Mouse (Mus musculus): Measurements from ENCODE around the gene 1700102P08Rik.

- TF ChIP-seq CTCF (IDR thresholded peaks at IDR 0.05; ENCODE audit: borderline replicate concordance, extremely low read depth, insufficient read depth, insufficient read length) (no peak), POLR2A (IDR thresholded peaks at IDR 0.05; ENCODE audit: borderline replicate concordance, extremely low read depth, insufficient read depth, insufficient read length, poor library complexity, severe bottlenecking) (no peak)
These were observed at the start of gene 1700102P08Rik for GRCm38 (mm10) chr9:108392676-108393075.

Measured in brain, embryonic 14.5 days (tissue).